Mouse (Mus musculus): ENCODE measurements at regions not wholly inside any gene's neighbourhood (a gene's known extent, or its start where the extent isn't known, plus 50 kb on each side); places are given as distances from the start of the nearest gene placed in this dataset.

DNA sequence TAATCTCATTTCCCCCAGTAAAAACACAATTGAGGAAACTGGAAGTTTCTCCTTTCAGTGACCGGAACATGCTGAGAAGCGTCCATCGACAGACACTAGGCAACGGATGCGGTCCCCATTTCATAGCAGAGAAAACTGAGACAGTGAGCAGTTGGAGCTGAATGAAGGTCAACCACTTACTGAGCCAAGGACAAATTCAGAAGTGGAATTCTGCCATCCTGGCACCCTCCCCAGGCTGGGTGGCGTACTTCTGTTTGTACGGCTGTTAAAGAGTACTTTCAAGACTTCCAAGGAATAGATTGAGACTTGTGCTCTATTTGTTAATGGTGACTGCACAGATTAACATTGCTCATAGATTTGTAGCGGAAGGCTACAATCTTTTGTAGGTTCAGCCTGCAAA, 54.2 kb upstream of the Bhlhe40 start:
- WGBS = 84% methylated on average over 8 of the region's 8 CpGs
- Histone ChIP-seq H3K27ac (ENCODE audit: low read length) (no peak overlapping the region), H3K4me3 (replicated peaks; ENCODE audit: low read length) (no peak overlapping the region), H3K9ac (ENCODE audit: low read length) (no peak overlapping the region), H3K4me1 (ENCODE audit: control insufficient read depth, insufficient read depth, low read length) (no peaks in the 10 kb centered on the region), H3K4me2 (ENCODE audit: low read depth, low read length) (no peak overlapping the region), H3K36me3 (ENCODE audit: control insufficient read depth, insufficient read depth, low read length) (no peaks in the 10 kb centered on the region), H3K9me3 (replicated peaks; ENCODE audit: control insufficient read depth, low read length) (no peaks in the 10 kb centered on the region), H3K27me3 (ENCODE audit: control insufficient read depth, insufficient read depth, low read length) (no peaks in the 10 kb centered on the region)
- ATAC-seq (ENCODE audit: insufficient read depth, low FRiP score) = no peak

DNA sequence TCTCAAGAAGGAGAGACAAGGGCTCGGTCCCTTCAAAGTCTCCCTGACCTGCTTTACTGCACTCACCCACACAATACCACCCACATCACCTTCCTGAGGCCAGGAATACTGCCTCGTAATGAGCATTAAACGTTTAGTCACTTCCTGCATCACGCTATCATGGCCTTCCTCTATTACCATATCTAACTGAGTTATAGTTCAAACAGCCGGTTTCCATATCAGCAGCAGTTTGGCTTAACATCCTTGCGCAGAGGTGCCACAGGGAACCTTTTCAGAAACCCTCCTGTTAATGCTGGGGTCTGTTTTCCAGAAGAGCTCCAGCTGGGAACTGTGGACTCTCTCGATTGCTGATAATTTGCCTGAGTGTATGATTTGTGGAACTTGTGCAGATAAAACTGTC, 52.1 kb upstream of the Bhlhe40 start:
- Histone ChIP-seq H3K9me3 (replicated peaks; ENCODE audit: control insufficient read depth, low read length) (no peaks in the 10 kb centered on the region), H3K9ac (ENCODE audit: low read length) (no peak overlapping the region), H3K27ac (ENCODE audit: low read length) (no peak overlapping the region), H3K4me1 (ENCODE audit: control insufficient read depth, insufficient read depth, low read length) (no peaks in the 10 kb centered on the region), H3K4me3 (replicated peaks; ENCODE audit: low read length) (no peak overlapping the region), H3K4me2 (ENCODE audit: low read depth, low read length) (no peak overlapping the region), H3K36me3 (ENCODE audit: control insufficient read depth, insufficient read depth, low read length) (no peaks in the 10 kb centered on the region), H3K27me3 (ENCODE audit: control insufficient read depth, insufficient read depth, low read length) (no peaks in the 10 kb centered on the region)
- 44% methylated on average over 7 of the region's 7 CpGs for WGBS
- ATAC-seq (ENCODE audit: insufficient read depth, low FRiP score) = peak; percentile 29; the same call in 1 of the 2 replicates

All from stomach, embryonic 16.5 days (tissue).